Mouse (Mus musculus) heart, adult 2 months (tissue): ENCODE measurements around the gene Zfp575.

ENCODE experiments used
- CTCF ChIP-seq: fragments of 200-600 bp; IDR thresholded peaks from 2 replicates; pipeline ENCODE4 v1.8.1; 2022; ENCODE audit warnings: antibody characterized with exemption, mild to moderate bottlenecking, moderate library complexity
- EP300 ChIP-seq: fragments of 200-500 bp; IDR thresholded peaks from 2 replicates; pipeline ENCODE4 v1.6.1; 2011; ENCODE audit warnings: low read depth, low read length, control low read depth; ENCODE audit not compliant: insufficient read depth
- POLR2A ChIP-seq: fragments of 200-500 bp; IDR thresholded peaks from 2 replicates; pipeline ENCODE4 v1.6.1; 2011; ENCODE audit warnings: mild to moderate bottlenecking, low read depth, low read length, control low read depth; ENCODE audit not compliant: insufficient read depth

- no peak for TF ChIP-seq CTCF
- TF ChIP-seq POLR2A: no peak
- no peak for TF ChIP-seq EP300
Measured at GRCm38 (mm10) chr7:24591735-24592134, 4.3 kb upstream of the Zfp575 start.
